Mouse (Mus musculus): Measurements from ENCODE around the gene Tnfaip8l3. TPM values are rescaled to one million over a fixed set of nuclear protein-coding genes. Genes with fewer than 3 reads are reported as not detected.

Tnfaip8l3 gene
- polyA plus RNA-seq, 1 experiment: not detected

DNA sequence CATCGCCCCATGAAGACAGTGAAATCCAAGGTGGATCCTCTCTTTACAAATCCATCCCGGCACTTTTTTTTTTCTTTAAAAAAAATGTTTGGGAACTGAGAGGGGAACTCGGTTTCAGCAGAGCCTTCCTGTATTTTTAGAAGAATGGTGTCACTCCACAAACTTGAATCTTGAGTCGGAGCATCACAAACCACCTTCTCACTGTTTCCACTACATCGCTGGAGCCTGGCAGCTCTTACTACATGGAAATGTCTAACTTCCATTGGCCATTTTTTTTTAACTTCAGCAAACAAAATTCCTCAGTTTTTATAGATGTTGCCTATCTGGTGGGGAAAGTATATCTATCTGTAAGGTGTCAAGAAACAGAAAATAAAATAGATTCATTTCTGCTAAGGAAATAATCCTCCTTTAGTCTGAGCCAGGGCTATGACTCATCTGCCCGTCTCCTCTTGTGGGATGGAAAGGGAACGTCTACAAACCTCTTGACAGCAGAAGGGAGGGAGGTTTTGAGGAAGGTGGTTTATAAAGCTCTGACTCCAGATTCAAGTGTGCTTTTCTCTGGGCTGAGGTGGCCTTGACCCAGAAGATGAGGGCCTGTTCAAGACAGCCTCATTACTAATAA lies 3.4 kb upstream of the Tnfaip8l3 start:
- Histone ChIP-seq H3K4me2 (ENCODE audit: low read depth) (no peak overlapping the region), H3K79me2 (ENCODE audit: control insufficient read depth, insufficient read depth) (no peaks in the 10 kb centered on the region), H3K27me3 (ENCODE audit: control insufficient read depth, insufficient read depth, insufficient read length) (no peaks in the 10 kb centered on the region), H3K4me3 (no peak overlapping the region), H3K36me3 (ENCODE audit: control insufficient read depth, insufficient read depth) (no peaks in the 10 kb centered on the region), H3ac (ENCODE audit: control insufficient read depth, insufficient read length) (no peak overlapping the region)
- TF ChIP-seq TCF3 (IDR thresholded peaks at IDR 0.05; ENCODE audit: insufficient read length, low read depth): no peak
- no peak for TF ChIP-seq MYOG (IDR thresholded peaks at IDR 0.05; ENCODE audit: control insufficient read depth in 1 of 3, insufficient read depth in 1 of 3, insufficient read length in 2 of 3, low read depth in 2 of 3)
- TF ChIP-seq USF1 (IDR thresholded peaks at IDR 0.05; ENCODE audit: low read depth): no peak
- no peak for TF ChIP-seq CEBPB (IDR thresholded peaks at IDR 0.05; ENCODE audit: insufficient read depth, poor library complexity, severe bottlenecking)
- TF ChIP-seq E2F4 (IDR thresholded peaks at IDR 0.05; ENCODE audit: insufficient read depth): no peak
- TF ChIP-seq POLR2A (IDR thresholded peaks at IDR 0.05; ENCODE audit: insufficient read length, low read depth): no peak
- TF ChIP-seq MAX (IDR thresholded peaks at IDR 0.05; ENCODE audit: low read depth): no peak
- TF ChIP-seq POLR2AphosphoS2 (IDR thresholded peaks at IDR 0.05; ENCODE audit: insufficient read length, low read depth): no peak
- no peak for TF ChIP-seq MYOD1 (IDR thresholded peaks at IDR 0.05; ENCODE audit: control insufficient read depth in 1 of 3, insufficient read length in 2 of 3, low read depth in 2 of 3)

DNA sequence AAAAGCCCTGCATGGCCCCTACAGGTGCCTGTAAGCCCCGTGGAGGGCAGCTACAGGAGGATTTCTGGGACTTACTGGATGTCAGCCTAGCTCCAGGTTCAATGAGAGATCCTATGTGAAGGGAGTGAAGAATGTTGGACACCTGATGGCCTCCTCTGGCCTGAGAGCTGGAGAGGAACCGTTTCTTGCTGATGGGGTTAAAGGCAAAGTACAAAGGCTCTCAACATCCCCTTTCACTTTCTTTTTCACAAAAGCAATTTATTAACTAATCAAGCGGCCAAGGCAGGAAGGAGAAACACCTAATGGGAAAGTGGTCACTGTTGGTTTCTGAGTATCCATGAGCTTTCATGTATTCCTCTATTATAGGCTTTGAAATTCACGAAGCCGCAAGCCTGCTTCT lies 1.0 kb upstream of the Tnfaip8l3 start:
- TF ChIP-seq SRF (IDR thresholded peaks at IDR 0.05; ENCODE audit: control insufficient read depth, insufficient read length, low read depth): no peak
- no peak for TF ChIP-seq USF1 (IDR thresholded peaks at IDR 0.05; ENCODE audit: low read depth)
- no peak for TF ChIP-seq CEBPB (IDR thresholded peaks at IDR 0.05; ENCODE audit: insufficient read depth, poor library complexity, severe bottlenecking)
- no peak for TF ChIP-seq REST (IDR thresholded peaks at IDR 0.05; ENCODE audit: insufficient read depth, insufficient read length)
- TF ChIP-seq POLR2AphosphoS2 (IDR thresholded peaks at IDR 0.05; ENCODE audit: insufficient read length, low read depth): no peak
- TF ChIP-seq MAX (IDR thresholded peaks at IDR 0.05; ENCODE audit: low read depth): no peak
- H3K4me3 ChIP-seq: no peak overlapping the region
- H3K79me2 ChIP-seq (ENCODE audit: control insufficient read depth, insufficient read depth): no peaks in the 10 kb centered on the region
- no peaks in the 10 kb centered on the region for H3K36me3 ChIP-seq (ENCODE audit: control insufficient read depth, insufficient read depth)
- H3K4me2 ChIP-seq (ENCODE audit: low read depth): peak overlapping the region; percentile 71
- H3ac ChIP-seq (ENCODE audit: control insufficient read depth, insufficient read length): no peak overlapping the region
- H3K27me3 ChIP-seq (ENCODE audit: control insufficient read depth, insufficient read depth, insufficient read length): no peaks in the 10 kb centered on the region

- Histone ChIP-seq H3K4me3 (no peak overlapping the region), H3K27me3 (ENCODE audit: control insufficient read depth, insufficient read depth, insufficient read length) (no peaks in the 10 kb centered on the region), H3K36me3 (ENCODE audit: control insufficient read depth, insufficient read depth) (no peaks in the 10 kb centered on the region), H3K4me2 (ENCODE audit: low read depth) (peak overlapping the region; percentile 71), H3K79me2 (ENCODE audit: control insufficient read depth, insufficient read depth) (no peaks in the 10 kb centered on the region), H3ac (ENCODE audit: control insufficient read depth, insufficient read length) (no peak overlapping the region)
- TF ChIP-seq TCF3 (IDR thresholded peaks at IDR 0.05; ENCODE audit: insufficient read length, low read depth) (no peak), POLR2A (IDR thresholded peaks at IDR 0.05; ENCODE audit: insufficient read length, low read depth) (no peak), MAX (IDR thresholded peaks at IDR 0.05; ENCODE audit: low read depth) (no peak), REST (IDR thresholded peaks at IDR 0.05; ENCODE audit: insufficient read depth, insufficient read length) (no peak), SRF (IDR thresholded peaks at IDR 0.05; ENCODE audit: control insufficient read depth, insufficient read length, low read depth) (no peak), MYOD1 (IDR thresholded peaks at IDR 0.05; ENCODE audit: control insufficient read depth in 1 of 3, insufficient read length in 2 of 3, low read depth in 2 of 3) (no peak), POLR2AphosphoS2 (IDR thresholded peaks at IDR 0.05; ENCODE audit: insufficient read length, low read depth) (no peak), E2F4 (IDR thresholded peaks at IDR 0.05; ENCODE audit: insufficient read depth) (no peak)
Measured at GRCm38 (mm10) chr9:54068777-54069176, 589 bp upstream of the Tnfaip8l3 start.

- no peaks in the 10 kb centered on the region for H3K79me2 ChIP-seq (ENCODE audit: control insufficient read depth, insufficient read depth)
- no peak overlapping the region for H3K4me3 ChIP-seq
- H3K27me3 ChIP-seq (ENCODE audit: control insufficient read depth, insufficient read depth, insufficient read length): no peaks in the 10 kb centered on the region
- H3K4me2 ChIP-seq (ENCODE audit: low read depth): no peak overlapping the region
- H3K36me3 ChIP-seq (ENCODE audit: control insufficient read depth, insufficient read depth): no peaks in the 10 kb centered on the region
- TF ChIP-seq MYOG (IDR thresholded peaks at IDR 0.05; ENCODE audit: control insufficient read depth in 1 of 3, insufficient read depth in 1 of 3, insufficient read length in 2 of 3, low read depth in 2 of 3) (no peak), POLR2AphosphoS2 (IDR thresholded peaks at IDR 0.05; ENCODE audit: insufficient read length, low read depth) (no peak), MYOD1 (IDR thresholded peaks at IDR 0.05; ENCODE audit: control insufficient read depth in 1 of 3, insufficient read length in 2 of 3, low read depth in 2 of 3) (no peak), E2F4 (IDR thresholded peaks at IDR 0.05; ENCODE audit: insufficient read depth) (no peak), MAX (IDR thresholded peaks at IDR 0.05; ENCODE audit: low read depth) (no peak), SRF (IDR thresholded peaks at IDR 0.05; ENCODE audit: control insufficient read depth, insufficient read length, low read depth) (no peak)
- H3ac ChIP-seq (ENCODE audit: control insufficient read depth, insufficient read length): no peak overlapping the region
Measured at GRCm38 (mm10) chr9:54067642-54068031, 551 bp downstream of the Tnfaip8l3 start.

DNA sequence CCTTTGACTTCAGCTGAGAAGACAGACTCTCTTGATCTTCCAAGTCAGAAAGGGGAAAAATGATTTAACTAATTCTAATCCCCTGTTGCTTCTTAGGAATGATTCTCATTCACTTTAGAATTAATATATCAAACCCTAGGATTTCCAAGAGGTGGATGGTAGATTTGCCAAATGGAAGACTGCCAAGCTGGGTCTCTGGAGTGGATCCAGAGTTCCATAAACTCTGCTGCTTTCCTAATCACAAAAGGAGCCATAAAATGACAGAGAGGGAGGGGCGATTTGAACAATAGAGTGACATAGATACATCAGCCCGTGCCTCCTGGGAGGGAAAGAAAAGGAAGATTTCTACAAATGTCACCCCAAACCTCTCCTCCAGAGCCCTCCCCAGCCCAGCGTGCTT lies 3.4 kb downstream of the Tnfaip8l3 start:
- Histone ChIP-seq H3K4me2 (ENCODE audit: low read depth) (no peak overlapping the region), H3K27me3 (ENCODE audit: control insufficient read depth, insufficient read depth, insufficient read length) (no peaks in the 10 kb centered on the region)

More for the DNA sequence above, 3.4 kb downstream of the Tnfaip8l3 start:
- Histone ChIP-seq H3K4me3 (no peak overlapping the region), H3ac (ENCODE audit: control insufficient read depth, insufficient read length) (no peak overlapping the region), H3K36me3 (ENCODE audit: control insufficient read depth, insufficient read depth) (no peaks in the 10 kb centered on the region), H3K79me2 (ENCODE audit: control insufficient read depth, insufficient read depth) (no peaks in the 10 kb centered on the region)
- TF ChIP-seq E2F4 (IDR thresholded peaks at IDR 0.05; ENCODE audit: insufficient read depth): no peak
- no peak for TF ChIP-seq POLR2AphosphoS2 (IDR thresholded peaks at IDR 0.05; ENCODE audit: insufficient read length, low read depth)
- no peak for TF ChIP-seq SRF (IDR thresholded peaks at IDR 0.05; ENCODE audit: control insufficient read depth, insufficient read length, low read depth)
- TF ChIP-seq REST (IDR thresholded peaks at IDR 0.05; ENCODE audit: insufficient read depth, insufficient read length): no peak
- TF ChIP-seq MAX (IDR thresholded peaks at IDR 0.05; ENCODE audit: low read depth): no peak
- no peak for TF ChIP-seq MYOD1 (IDR thresholded peaks at IDR 0.05; ENCODE audit: control insufficient read depth in 1 of 3, insufficient read length in 2 of 3, low read depth in 2 of 3)
- TF ChIP-seq CEBPB (IDR thresholded peaks at IDR 0.05; ENCODE audit: insufficient read depth, poor library complexity, severe bottlenecking): no peak
- no peak for TF ChIP-seq MYOG (IDR thresholded peaks at IDR 0.05; ENCODE audit: control insufficient read depth in 1 of 3, insufficient read depth in 1 of 3, insufficient read length in 2 of 3, low read depth in 2 of 3)
- no peak for TF ChIP-seq TCF3 (IDR thresholded peaks at IDR 0.05; ENCODE audit: insufficient read length, low read depth)
- no peak for TF ChIP-seq USF1 (IDR thresholded peaks at IDR 0.05; ENCODE audit: low read depth)
- TF ChIP-seq POLR2A (IDR thresholded peaks at IDR 0.05; ENCODE audit: insufficient read length, low read depth): no peak
- no peak for TF ChIP-seq TCF12 (IDR thresholded peaks at IDR 0.05; ENCODE audit: insufficient read depth, poor library complexity, severe bottlenecking)

Data from myocyte (in vitro differentiated cells).